Mouse (Mus musculus) lung, embryonic 14.5 days (tissue): ENCODE measurements around the gene Rpp21. TPM values are rescaled to one million over a fixed set of nuclear protein-coding genes. Genes with fewer than 3 reads are reported as not detected.

Experiments
- ATAC-seq: fragments of 200-750 bp; cut with Nextera tagmentation; 2 replicates; pipeline ENCODE4 v1.8.0; 2017; ENCODE audit warnings: mild to moderate bottlenecking, moderate TSS enrichment, moderate library complexity; ENCODE audit not compliant: insufficient read depth
- DNase-seq: peaks from one replicate; pipeline ENCODE4 v3.0.0-alpha.2; 2015
- H3K27ac ChIP-seq: fragments of 300-500 bp; sonication (generic); 2 replicates; pipeline ENCODE4 v1.5.1; 2014; ENCODE audit warnings: low read depth, mild to moderate bottlenecking, moderate library complexity
- H3K27me3 ChIP-seq: fragments of 300-500 bp; sonication (generic); 2 replicates; pipeline ENCODE4 v1.6.1; 2014; ENCODE audit warnings: low read length, control low read depth; ENCODE audit not compliant: insufficient read depth
- H3K36me3 ChIP-seq: fragments of 300-500 bp; sonication (generic); 2 replicates; pipeline ENCODE4 v1.6.1; 2014; ENCODE audit warnings: control low read depth; ENCODE audit not compliant: insufficient read depth
- H3K4me1 ChIP-seq: fragments of 300-500 bp; sonication (generic); 2 replicates; pipeline ENCODE4 v1.6.1; 2014; ENCODE audit warnings: antibody characterized with exemption, control low read depth; ENCODE audit not compliant: insufficient read depth
- H3K4me2 ChIP-seq: fragments of 300-500 bp; sonication (generic); 2 replicates; pipeline ENCODE4 v1.6.1; 2014; ENCODE audit warnings: mild to moderate bottlenecking
- H3K4me3 ChIP-seq: fragments of 300-500 bp; sonication (generic); 2 replicates; pipeline ENCODE4 v1.5.1; 2014; ENCODE audit warnings: low read depth, low read length
- H3K9ac ChIP-seq: fragments of 300-500 bp; sonication (generic); 2 replicates; pipeline ENCODE4 v1.6.1; 2014
- H3K9me3 ChIP-seq: fragments of 300-500 bp; sonication (generic); 2 replicates; pipeline ENCODE4 v1.6.1; 2016; ENCODE audit warnings: low read depth, low read length, control low read depth
- CTCF ChIP-seq: IDR thresholded peaks from 2 replicates; pipeline ENCODE4 v1.5.1; 2016; ENCODE audit warnings: antibody characterized with exemption, low read depth
- WGBS: fragments of 180-500 bp; shearing (Covaris S2); extraction: QIAGEN DNeasy Blood & Tissue Kit; methylation state at CpG from one replicate; pipeline ENCODE4 v1.1.7; 2014; 5-methylcytosine and 5-hydroxymethylcytosine counted together
- polyA plus RNA-seq: library from polyadenylated mRNA; unstranded; fragments of >200 nt; fragmentation: Nextera tagmentation; extraction: Ambion mirVana; gene quantifications from 2 replicates; pipeline ENCODE4 v1.2.1, GENCODE M21; 2014

Gene Rpp21
- polyA plus RNA-seq, 1 experiment from 2014 or later, result 195 TPM

DNA sequence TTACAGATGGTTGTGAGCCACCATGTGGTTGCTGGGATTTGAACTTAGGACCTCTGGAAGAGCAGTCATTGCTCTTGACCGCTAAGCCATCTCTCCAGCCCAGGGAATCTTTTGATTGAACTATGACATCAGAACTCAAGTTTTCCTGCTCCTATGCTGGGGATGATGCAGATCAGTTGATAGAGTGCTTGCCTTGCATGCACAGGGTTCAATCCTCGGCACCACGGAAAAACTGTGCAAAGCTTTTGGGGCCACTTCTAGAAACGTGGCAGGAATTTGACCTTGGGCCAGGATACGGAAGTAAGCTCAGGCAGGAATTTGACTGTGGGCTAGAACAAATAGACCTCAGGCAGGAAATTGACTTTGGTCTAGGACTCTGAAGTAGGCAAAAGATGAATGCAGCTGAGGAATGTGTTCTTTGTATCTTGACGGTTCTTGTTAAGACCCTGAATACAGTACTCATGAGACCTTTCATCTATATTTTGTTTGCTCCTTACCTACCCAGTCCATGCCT is 4.7 kb downstream of the Rpp21 start:
- Histone ChIP-seq H3K27me3 (peaks cover 13% of the 10 kb centered on the region; the same call in 1 of the 2 replicates), H3K36me3 (0 out of 2 replicates have a peak, but pooled peaks cover 14% of the 10 kb centered on the region)
- no peak for ATAC-seq

DNA sequence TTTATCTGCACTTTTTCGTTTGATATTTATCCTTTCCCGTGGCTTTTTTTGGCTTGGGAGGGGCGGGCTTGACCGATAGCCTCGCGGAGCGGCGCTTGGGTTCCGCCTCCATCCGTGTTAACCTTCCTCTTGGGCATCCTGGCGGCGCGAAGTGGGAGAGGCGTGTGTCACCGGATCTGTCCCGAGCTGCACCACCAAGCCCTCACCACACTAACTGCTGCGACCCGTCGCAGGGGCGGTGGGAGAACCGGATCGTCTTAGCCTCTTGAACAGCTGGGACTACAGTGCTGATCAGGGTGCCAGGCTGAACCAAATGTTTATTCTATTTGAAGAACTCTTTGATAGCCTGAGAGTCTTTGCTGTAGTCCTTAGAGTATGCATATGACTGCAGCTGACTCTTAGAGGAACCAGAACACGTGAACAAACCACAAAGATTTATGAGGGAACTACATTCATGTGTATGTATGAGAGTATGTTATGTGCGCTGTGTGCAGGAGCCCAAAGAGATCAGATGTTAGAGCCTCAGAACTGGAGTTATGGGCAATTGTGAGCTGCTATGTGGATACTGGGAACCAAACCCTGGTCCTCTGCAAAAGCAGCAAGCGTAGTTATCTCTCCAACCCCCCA is 5.5 kb downstream of the Rpp21 start:
- peak; percentile 63 for DNase-seq

More for the DNA sequence above, 4.7 kb downstream of the Rpp21 start:
- TF ChIP-seq CTCF, result no peak
- WGBS, result 34% methylated on average over 6 of the region's 6 CpGs
- H3K9me3 ChIP-seq, result no peaks in the 10 kb centered on the region
- no peak overlapping the region for H3K9ac ChIP-seq
- H3K4me3 ChIP-seq, result no peak overlapping the region
- peak overlapping the region; percentile 55 for H3K27ac ChIP-seq
- H3K4me2 ChIP-seq, result peak overlapping the region; percentile 67; the same call in 1 of the 2 replicates
- peak; percentile 68 for DNase-seq
- H3K4me1 ChIP-seq, result 0 out of 2 replicates have a peak, but pooled peaks cover 2% of the 10 kb centered on the region

DNA sequence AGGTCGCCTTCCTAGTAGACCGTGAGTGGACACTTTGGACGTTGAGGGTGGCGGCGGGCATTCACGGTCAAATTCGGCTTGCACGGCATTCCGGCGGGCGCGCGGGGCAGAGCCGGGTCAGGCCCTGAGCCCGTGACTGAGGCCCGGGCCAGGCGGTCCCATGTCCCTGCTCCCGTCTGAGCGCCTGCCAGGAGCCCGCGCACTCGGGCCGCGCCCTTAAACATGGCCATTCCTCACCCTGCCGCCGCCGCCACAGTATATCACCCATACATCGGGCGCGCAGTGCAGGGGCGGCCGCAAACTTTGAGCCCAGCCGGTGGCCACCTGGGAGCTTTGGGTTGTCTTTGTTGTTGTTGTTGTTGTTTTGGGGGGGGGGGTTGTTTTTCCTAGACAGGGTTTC is 9.0 kb downstream of the Rpp21 start:
- Histone ChIP-seq H3K4me3 (0 out of 2 replicates have a peak overlapping the region, but pooled peaks have one; percentile 3), H3K4me2 (peak overlapping the region; percentile 43)

More for the DNA sequence above, 5.5 kb downstream of the Rpp21 start:
- peak overlapping the region; percentile 23; the same call in 1 of the 2 replicates for H3K9ac ChIP-seq
- H3K4me3 ChIP-seq, result peak overlapping the region; percentile 25
- 0 out of 2 replicates have a peak, but pooled peaks cover 14% of the 10 kb centered on the region for H3K36me3 ChIP-seq
- TF ChIP-seq CTCF, result no peak; the same call in 1 of the 2 replicates
- WGBS, result 7% methylated on average over 25 of the region's 25 CpGs
- peak overlapping the region; percentile 55 for H3K27ac ChIP-seq
- H3K4me2 ChIP-seq, result peak overlapping the region; percentile 67
- peak; percentile 69 for ATAC-seq
- H3K9me3 ChIP-seq, result no peaks in the 10 kb centered on the region
- peaks cover 13% of the 10 kb centered on the region; the same call in 1 of the 2 replicates for H3K27me3 ChIP-seq
- H3K4me1 ChIP-seq, result 0 out of 2 replicates have a peak, but pooled peaks cover 2% of the 10 kb centered on the region

DNA sequence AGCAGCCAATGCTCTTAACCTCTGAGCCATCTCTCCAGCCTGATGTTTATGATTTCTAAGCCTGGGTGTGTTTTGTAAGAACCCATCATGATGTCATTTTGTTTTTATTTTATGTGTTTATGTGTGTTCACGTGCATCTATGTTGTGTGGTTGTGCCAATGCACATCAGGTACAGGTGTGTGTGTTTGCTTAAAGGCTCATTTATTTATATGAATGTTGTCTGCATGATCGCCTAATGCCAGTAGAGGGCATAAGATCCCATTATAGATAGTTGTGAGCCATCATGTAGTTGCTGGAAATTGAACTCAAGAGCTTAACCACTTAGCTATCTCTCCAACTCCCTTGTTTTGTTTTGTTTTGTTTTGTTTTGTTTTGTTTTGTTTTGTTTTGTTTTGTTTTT is 12.1 kb downstream of the Rpp21 start:
- H3K4me2 ChIP-seq, result no peak overlapping the region
- no peak overlapping the region for H3K27ac ChIP-seq
- H3K4me1 ChIP-seq, result no peaks in the 10 kb centered on the region
- H3K27me3 ChIP-seq, result peaks cover 13% of the 10 kb centered on the region; the same call in 1 of the 2 replicates
- no peaks in the 10 kb centered on the region for H3K36me3 ChIP-seq
- no peak; the same call in 1 of the 2 replicates for TF ChIP-seq CTCF
- no peak for ATAC-seq
- DNase-seq, result no peak
- H3K9ac ChIP-seq, result no peak overlapping the region
- H3K4me3 ChIP-seq, result no peak overlapping the region
- no peaks in the 10 kb centered on the region for H3K9me3 ChIP-seq
- WGBS, result 75% methylated on average over 2 of the region's 2 CpGs

More for the DNA sequence above, 9.0 kb downstream of the Rpp21 start:
- ATAC-seq (no peak), DNase-seq (no peak)
- Histone ChIP-seq H3K9ac (no peak overlapping the region), H3K4me1 (0 out of 2 replicates have a peak, but pooled peaks cover 2% of the 10 kb centered on the region), H3K9me3 (no peaks in the 10 kb centered on the region), H3K36me3 (no peaks in the 10 kb centered on the region), H3K27me3 (peaks cover 13% of the 10 kb centered on the region; the same call in 1 of the 2 replicates), H3K27ac (no peak overlapping the region)
- TF ChIP-seq CTCF, result no peak
- WGBS, result 24% methylated on average over 33 of the region's 33 CpGs

DNA sequence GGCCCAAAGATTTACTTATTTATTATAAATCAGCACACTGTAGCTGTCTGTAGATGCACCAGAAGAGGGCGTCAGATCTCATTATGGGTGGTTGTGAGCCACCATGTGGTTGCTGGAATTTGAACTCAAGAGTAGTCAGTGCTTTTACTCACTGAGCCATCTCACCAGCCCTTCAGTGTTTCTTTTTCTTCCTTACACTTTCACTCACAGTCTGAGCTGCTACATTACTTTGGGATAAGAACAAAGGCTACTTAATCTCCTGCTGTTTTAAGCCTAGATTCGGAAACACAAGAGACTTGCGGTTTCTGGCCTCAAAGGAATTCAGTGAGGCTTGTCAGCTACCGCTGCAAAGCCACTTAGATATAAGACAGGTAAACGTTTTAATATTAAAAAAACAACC is 13.8 kb downstream of the Rpp21 start:
- ATAC-seq, result no peak
- Histone ChIP-seq H3K4me1 (no peaks in the 10 kb centered on the region), H3K36me3 (no peaks in the 10 kb centered on the region), H3K9me3 (no peaks in the 10 kb centered on the region), H3K27me3 (peaks cover 5% of the 10 kb centered on the region; the same call in 1 of the 2 replicates), H3K27ac (no peak overlapping the region), H3K9ac (no peak overlapping the region), H3K4me2 (no peak overlapping the region), H3K4me3 (no peak overlapping the region)
- no peak for DNase-seq
- no peak for TF ChIP-seq CTCF
- 34% methylated on average over 5 of the region's 5 CpGs for WGBS

DNA sequence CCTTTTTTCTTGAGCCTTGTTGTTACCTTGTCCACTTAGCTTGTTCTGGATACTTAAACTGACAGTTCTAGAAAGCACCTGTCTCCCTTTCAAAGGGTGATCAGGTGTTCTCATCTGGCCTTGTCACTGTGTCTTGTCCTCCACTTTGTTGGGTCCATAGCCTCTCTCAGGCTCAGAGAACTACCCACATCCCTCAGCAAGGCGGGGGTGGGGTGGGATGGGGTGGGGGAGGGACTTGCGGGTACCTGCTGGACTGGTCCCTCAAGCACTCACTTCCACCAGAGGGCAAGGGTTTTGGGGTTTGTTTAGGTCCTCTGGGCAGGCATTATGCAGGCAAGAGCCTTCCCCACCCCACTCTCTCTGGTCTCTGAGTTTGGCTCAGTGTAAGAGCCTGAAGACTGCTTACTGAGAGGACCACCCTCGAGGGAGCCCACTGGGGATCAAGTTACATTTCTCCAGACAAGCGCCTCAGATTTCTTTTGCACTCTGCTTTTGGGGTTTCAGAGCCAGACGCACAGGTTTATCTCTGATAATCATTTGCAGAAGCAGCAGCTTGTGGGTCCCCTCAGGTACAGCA is 17.1 kb downstream of the Rpp21 start:
- H3K27ac ChIP-seq, result peak overlapping the region; percentile 6; the same call in 1 of the 2 replicates
- no peaks in the 10 kb centered on the region for H3K4me1 ChIP-seq
- no peaks in the 10 kb centered on the region for H3K36me3 ChIP-seq
- TF ChIP-seq CTCF, result no peak
- peak overlapping the region; percentile 5 for H3K4me2 ChIP-seq
- H3K9ac ChIP-seq, result no peak overlapping the region
- ATAC-seq, result peak; percentile 61; the same call in 1 of the 2 replicates
- no peak overlapping the region for H3K4me3 ChIP-seq
- no peaks in the 10 kb centered on the region for H3K9me3 ChIP-seq
- 3% methylated on average over 5 of the region's 5 CpGs for whole genome bisulfite sequencing
- DNase-seq, result peak; percentile 37
- H3K27me3 ChIP-seq, result peaks cover 22% of the 10 kb centered on the region
